Mouse (Mus musculus): ENCODE results near the gene Eaf2. TPM values are rescaled to one million over a fixed set of nuclear protein-coding genes. Genes with fewer than 3 reads are reported as not detected.

Eaf2 gene
- total and polyA plus RNA-seq, 3 experiments = 0.27 to 0.68 TPM; not detected in 1

- Histone ChIP-seq H3K4me3 (ENCODE audit: control insufficient read depth in 1 of 2, insufficient read depth in 1 of 2, low read depth in 2 of 2, low read length in 2 of 2) (no peak overlapping the region), H3K36me3 (ENCODE audit: control insufficient read depth in 1 of 2, insufficient read depth in 2 of 2, low read length in 2 of 2) (0 out of 4 replicates have a peak, but pooled peaks cover 0 to 2% of the 10 kb centered on the region in 2 experiments), H3K27me3 (ENCODE audit: control insufficient read depth in 1 of 2, insufficient read depth in 2 of 2, low read length in 2 of 2) (no peaks in the 10 kb centered on the region), H3K9ac (ENCODE audit: control insufficient read depth, low read depth, low read length, poor library complexity, severe bottlenecking) (no peak overlapping the region), H3K4me1 (ENCODE audit: control insufficient read depth in 1 of 2, insufficient read depth in 2 of 2, low read length in 2 of 2) (no peaks in the 10 kb centered on the region), H3K27ac (ENCODE audit: control insufficient read depth, low read depth, low read length) (no peak overlapping the region), H3K9me3 (replicated peaks; ENCODE audit: insufficient read depth, low read length) (no peaks in the 10 kb centered on the region), H3K79me2 (ENCODE audit: control insufficient read depth, insufficient read depth, low read length, poor library complexity) (no peaks in the 10 kb centered on the region)
- TF ChIP-seq GATA1 (IDR thresholded peaks at IDR 0.05; ENCODE audit: low read depth, low read length) = no peak
- TF ChIP-seq MYC (IDR thresholded peaks at IDR 0.05; ENCODE audit: low read depth, low read length) = no peak
- TF ChIP-seq TAL1 (IDR thresholded peaks at IDR 0.05; ENCODE audit: low read length) = no peak
- TF ChIP-seq CHD1 (IDR thresholded peaks at IDR 0.05; ENCODE audit: low read depth, low read length) = no peak
- TF ChIP-seq POLR2AphosphoS2 (IDR thresholded peaks at IDR 0.05; ENCODE audit: low read length) = no peak
- TF ChIP-seq POLR2AphosphoS5 (IDR thresholded peaks at IDR 0.05; ENCODE audit: borderline replicate concordance, low read depth, low read length) = no peak
- no peak for TF ChIP-seq NRF1 (IDR thresholded peaks at IDR 0.05; ENCODE audit: insufficient read depth, low read depth, low read length, poor library complexity, severe bottlenecking)
- no peak for TF ChIP-seq MAZ (IDR thresholded peaks at IDR 0.05; ENCODE audit: low read depth, low read length)
- no peak for TF ChIP-seq KAT2A (conservative IDR thresholded peaks at IDR 0.05; ENCODE audit: low read depth, low read length)
- TF ChIP-seq E2F4 (IDR thresholded peaks at IDR 0.05; ENCODE audit: borderline replicate concordance, low read depth, low read length) = no peak
- DNase-seq (ENCODE audit: low read depth, low spot score) = no peak
Observed at GRCm38 (mm10) chr16:36813680-36814079, 61.1 kb downstream of the Eaf2 start.

GRCm38 (mm10) chr16:36808616-36809015 lies 66.2 kb downstream of the Eaf2 start:
- no peak overlapping the region for H3K4me3 ChIP-seq (ENCODE audit: control insufficient read depth in 1 of 2, insufficient read depth in 1 of 2, low read depth in 2 of 2, low read length in 2 of 2)
- H3K9me3 ChIP-seq (replicated peaks; ENCODE audit: insufficient read depth, low read length) = no peaks in the 10 kb centered on the region
- H3K79me2 ChIP-seq (ENCODE audit: control insufficient read depth, insufficient read depth, low read length, poor library complexity) = no peaks in the 10 kb centered on the region
- no peaks in the 10 kb centered on the region for H3K36me3 ChIP-seq (ENCODE audit: control insufficient read depth in 1 of 2, insufficient read depth in 2 of 2, low read length in 2 of 2)
- no peaks in the 10 kb centered on the region for H3K27me3 ChIP-seq (ENCODE audit: control insufficient read depth in 1 of 2, insufficient read depth in 2 of 2, low read length in 2 of 2)
- TF ChIP-seq GATA1 (IDR thresholded peaks at IDR 0.05; ENCODE audit: low read depth, low read length) = no peak
- no peak for TF ChIP-seq ETS1 (IDR thresholded peaks at IDR 0.05; ENCODE audit: low read depth, low read length)
- no peak for TF ChIP-seq MAZ (IDR thresholded peaks at IDR 0.05; ENCODE audit: low read depth, low read length)
- no peak for TF ChIP-seq BHLHE40 (IDR thresholded peaks at IDR 0.05; ENCODE audit: borderline replicate concordance, low read depth, low read length)
- TF ChIP-seq MAFK (IDR thresholded peaks at IDR 0.05; ENCODE audit: borderline replicate concordance, low read depth, low read length) = no peak
- no peak for TF ChIP-seq SMC3 (IDR thresholded peaks at IDR 0.05; ENCODE audit: low read depth, low read length)
- TF ChIP-seq MAX (IDR thresholded peaks at IDR 0.05; ENCODE audit: low read length) = no peak
- TF ChIP-seq E2F4 (IDR thresholded peaks at IDR 0.05; ENCODE audit: borderline replicate concordance, low read depth, low read length) = no peak
- no peak for TF ChIP-seq MEF2A (IDR thresholded peaks at IDR 0.05; ENCODE audit: extremely low read depth, insufficient replicate concordance, low read depth, low read length, poor library complexity, severe bottlenecking)
- no peak for TF ChIP-seq NELFE (IDR thresholded peaks at IDR 0.05; ENCODE audit: low read depth, low read length)
- no peak for TF ChIP-seq CHD2 (IDR thresholded peaks at IDR 0.05; ENCODE audit: low read length)
- no peak for TF ChIP-seq RAD21 (IDR thresholded peaks at IDR 0.05; ENCODE audit: low read depth, low read length)
- no peak for TF ChIP-seq USF1 (IDR thresholded peaks at IDR 0.05; ENCODE audit: low read depth, low read length)
- TF ChIP-seq ZNF384 (IDR thresholded peaks at IDR 0.05; ENCODE audit: low read depth, low read length) = no peak
- TF ChIP-seq SIN3A (IDR thresholded peaks at IDR 0.05; ENCODE audit: low read length) = no peak
- DNase-seq (ENCODE audit: low read depth, low spot score) = no peak
- no peaks in the 10 kb centered on the region for H3K4me1 ChIP-seq (ENCODE audit: control insufficient read depth in 1 of 2, insufficient read depth in 2 of 2, low read length in 2 of 2)
- no peak overlapping the region for H3K27ac ChIP-seq (ENCODE audit: control insufficient read depth, low read depth, low read length)
- no peak overlapping the region for H3K9ac ChIP-seq (ENCODE audit: control insufficient read depth, low read depth, low read length, poor library complexity, severe bottlenecking)
